Mouse (Mus musculus): ENCODE results near the gene BC052040.

GRCm38 (mm10) chr2:115736416-115736815 lies 154.9 kb downstream of the BC052040 start:
- TF ChIP-seq CTCF (conservative IDR thresholded peaks at IDR 0.05; ENCODE audit: low read length) (no peak), NANOG (IDR thresholded peaks at IDR 0.05; ENCODE audit: borderline replicate concordance, low read length) (no peak), POU5F1 (IDR thresholded peaks at IDR 0.05; ENCODE audit: borderline replicate concordance, low read length) (no peak)
